Mouse (Mus musculus) frontal cortex, postnatal 14 days (tissue): Measurements from ENCODE around the gene Btg4.

Source experiments
- DNase-seq, 2 experiments: peaks; one replicate each; pipeline ENCODE4 v3.0.0; 2022; ENCODE audit warnings: low spot score in 2 of 2

The Btg4 gene

GRCm38 (mm10) chr9:51060601-51061000 is at the start of gene Btg4:
Btg4 (plus strand) TSS chr9:51060901.
- DNase-seq, result no peak

DNA sequence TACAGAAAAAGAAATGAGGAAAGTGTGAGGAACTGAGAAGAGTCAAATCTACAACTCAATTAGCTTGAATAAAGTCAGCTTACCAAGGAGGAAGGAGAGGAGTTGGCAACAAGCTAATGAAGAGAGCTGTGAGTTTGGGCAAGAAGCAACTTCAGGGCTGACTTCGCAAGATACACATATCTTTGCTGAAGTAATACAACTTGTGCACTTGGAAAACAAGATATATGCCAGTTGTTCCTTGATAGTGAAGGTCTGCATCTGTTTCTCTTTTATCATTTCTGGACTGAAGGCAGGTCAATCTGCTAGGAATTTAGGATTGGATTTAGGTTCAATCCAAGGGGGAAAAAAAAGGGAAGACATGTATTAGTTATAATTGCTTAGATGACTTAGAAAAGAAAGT is 47.1 kb upstream of the Btg4 start:
- DNase-seq, result no peak

DNA sequence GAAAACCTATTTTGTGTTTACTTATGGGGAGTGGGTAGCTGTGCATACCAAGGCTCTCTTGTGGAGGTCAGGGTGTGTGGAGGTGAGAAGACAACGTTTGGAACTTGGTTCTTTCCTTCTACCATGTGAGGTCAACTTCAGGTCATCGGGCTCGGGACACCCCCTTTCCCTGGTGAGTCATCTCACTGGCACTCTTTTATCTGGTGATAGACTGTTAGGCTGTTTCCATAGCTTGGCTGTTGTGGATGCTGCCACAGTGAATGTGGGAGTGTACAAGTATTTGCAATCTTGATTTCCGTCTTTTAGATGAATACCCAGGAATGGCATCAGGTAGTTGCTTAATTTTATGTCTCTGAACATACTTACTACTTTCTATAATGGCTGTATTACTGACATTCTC is 45.0 kb upstream of the Btg4 start:
- DNase-seq, result no peak

DNA sequence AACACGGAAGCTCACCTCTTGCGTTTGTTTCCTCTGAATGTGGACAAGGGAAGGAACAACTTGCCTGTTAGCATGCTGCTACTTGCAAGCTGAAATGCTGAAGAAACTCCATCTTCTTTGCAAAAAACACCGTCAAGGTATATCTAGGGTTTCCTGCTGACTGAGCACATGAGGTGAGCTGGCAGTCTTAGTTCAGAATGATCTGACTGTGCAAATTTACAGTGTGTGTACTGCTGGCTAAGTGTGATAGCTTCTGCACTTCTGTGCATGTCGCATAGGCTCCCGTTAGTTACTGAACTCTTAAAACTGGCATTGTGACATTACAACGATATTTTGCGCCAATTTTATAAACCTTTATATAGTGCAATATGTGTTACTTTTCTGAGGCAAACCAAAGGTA is 41.0 kb upstream of the Btg4 start:
- DNase-seq, result no peak

DNA sequence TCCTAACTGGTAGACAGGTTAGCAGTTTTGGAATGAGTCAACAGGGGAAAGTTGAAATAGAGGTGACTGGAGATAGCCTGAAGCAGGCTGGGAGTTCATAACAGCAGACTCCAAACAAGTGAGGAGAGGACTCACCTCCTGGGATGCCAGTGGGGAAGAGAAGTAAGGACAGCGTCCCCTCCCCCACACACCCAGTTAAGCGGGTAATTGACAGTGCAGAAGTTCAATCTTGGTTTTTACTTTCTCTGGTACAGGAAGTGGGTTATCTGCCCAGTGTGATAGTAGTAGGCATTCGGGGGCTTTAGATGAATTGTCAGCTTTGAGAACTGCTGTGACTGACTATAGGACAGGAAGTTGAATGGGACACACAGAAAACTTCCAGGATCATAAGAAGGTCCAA is 40.4 kb upstream of the Btg4 start:
- DNase-seq, result no peak

GRCm38 (mm10) chr9:51021123-51021795 is 39.4 kb upstream of the Btg4 start:
- DNase-seq, result no peak

- no peak for DNase-seq
Observed at GRCm38 (mm10) chr9:51026952-51027351, 33.7 kb upstream of the Btg4 start.

GRCm38 (mm10) chr9:51030147-51030546 is 30.6 kb upstream of the Btg4 start:
- no peak for DNase-seq

DNA sequence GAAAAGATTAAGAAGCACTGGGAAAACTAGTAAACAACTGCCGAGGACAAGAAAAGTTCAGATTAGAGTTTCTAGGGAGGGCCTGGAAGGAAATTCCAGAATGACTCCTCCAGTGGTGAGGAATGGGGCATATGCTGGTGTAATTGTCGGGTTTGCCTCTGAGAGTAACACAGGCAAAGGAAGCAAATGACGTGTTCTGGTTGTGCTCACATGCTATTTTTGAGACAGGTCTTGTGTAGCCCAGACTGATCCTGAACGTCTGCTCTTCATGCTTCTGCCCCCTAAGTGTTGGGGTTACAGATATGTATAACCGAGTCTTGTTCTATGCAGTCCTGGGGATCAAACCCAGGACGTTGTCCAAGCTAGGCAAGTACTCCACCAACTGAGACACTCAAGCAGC is 29.1 kb upstream of the Btg4 start:
- no peak for DNase-seq

GRCm38 (mm10) chr9:51032291-51032690 is 28.4 kb upstream of the Btg4 start:
- DNase-seq, result no peak

DNA sequence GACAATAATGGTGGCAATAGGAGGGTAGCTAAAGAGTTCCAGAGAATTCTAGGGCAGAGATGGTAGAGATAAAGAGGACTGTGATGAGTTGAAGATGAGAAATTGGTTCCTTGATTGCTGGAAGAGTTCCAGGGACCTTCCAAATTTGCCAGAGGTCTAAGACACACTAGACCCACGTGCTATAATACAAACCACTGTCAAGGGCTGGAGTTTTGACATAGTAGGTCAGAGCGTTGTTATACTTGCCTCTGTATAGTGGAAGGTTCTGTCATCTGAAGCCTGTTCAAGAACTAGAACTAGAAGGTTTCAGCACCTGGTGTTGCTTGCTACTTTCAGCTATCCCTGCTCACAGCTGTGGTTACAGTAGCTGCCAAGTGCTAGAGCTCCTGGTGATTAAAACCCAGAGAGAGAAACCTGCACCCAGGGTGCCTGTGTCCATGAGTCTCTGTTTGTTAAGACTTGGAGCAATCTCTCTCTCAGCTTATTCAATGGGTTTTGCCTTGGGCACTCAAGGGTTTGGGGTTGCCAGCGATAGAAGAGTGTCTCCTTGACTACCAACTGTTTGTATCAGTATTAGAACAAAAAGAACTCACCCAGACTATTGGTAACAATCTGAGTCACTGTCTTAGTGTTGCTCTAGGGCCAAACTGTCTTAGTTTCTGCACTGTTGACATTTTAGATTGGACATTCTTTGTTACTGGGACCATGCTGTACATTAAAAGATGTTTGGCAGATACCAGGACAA is 27.7 kb upstream of the Btg4 start:
- DNase-seq, result no peak

- DNase-seq, result no peak
Observed at GRCm38 (mm10) chr9:51041491-51041980, 19.2 kb upstream of the Btg4 start.

DNA sequence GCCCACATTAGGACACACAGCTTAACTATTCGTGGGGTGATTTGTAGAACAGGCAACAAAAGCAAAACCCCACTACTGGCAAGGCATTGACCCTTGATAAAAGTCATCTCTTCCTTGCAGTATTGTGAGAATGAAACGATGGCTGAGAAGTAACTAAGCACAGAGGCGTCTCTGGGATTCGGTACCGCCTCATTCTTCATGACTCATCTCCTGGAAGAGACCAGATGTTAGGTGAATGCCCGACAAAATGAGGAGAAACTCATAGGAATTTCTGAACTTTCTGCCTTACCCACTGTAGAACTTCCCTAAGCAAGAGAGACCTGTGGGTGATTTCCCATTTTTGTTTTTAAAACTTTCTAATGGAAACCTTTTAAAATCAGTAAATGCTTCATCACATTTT is 18.6 kb upstream of the Btg4 start:
- DNase-seq, result no peak

GRCm38 (mm10) chr9:51052180-51052579 is 8.5 kb upstream of the Btg4 start:
- DNase-seq, result no peak

- no peak for DNase-seq
Observed at GRCm38 (mm10) chr9:51056360-51057324, 4.1 kb upstream of the Btg4 start.

DNA sequence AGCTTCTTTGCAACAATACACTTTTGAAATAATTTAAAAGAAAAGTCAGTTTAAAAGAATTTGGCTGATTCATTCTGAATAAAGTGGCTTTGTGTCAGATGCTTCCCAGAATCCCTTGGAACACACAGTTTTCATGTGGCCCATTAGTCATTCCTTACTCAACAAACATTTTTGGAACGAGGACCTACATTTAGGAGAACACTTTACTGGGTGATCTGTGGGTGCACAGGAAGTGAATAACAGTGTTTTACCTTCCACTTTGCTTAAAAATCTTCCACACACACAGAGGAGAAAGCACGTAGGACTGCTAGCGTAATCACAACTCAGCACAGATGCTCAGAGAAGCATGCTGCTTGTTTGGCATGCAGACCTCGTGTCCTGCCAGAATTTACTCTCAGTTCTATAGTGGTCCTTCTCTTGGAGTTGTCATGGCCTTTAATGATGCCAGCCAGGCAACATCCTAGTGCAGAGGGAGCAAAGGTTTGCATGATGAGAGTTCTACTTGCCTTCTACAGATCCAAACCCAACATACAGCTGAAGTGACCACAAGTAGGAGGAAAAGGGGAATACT is 1.7 kb upstream of the Btg4 start:
- DNase-seq, result no peak

- no peak for DNase-seq
Observed at GRCm38 (mm10) chr9:51068202-51068601, 7.5 kb downstream of the Btg4 start.

GRCm38 (mm10) chr9:51070801-51071200 is 10.1 kb downstream of the Btg4 start:
- DNase-seq, result no peak

GRCm38 (mm10) chr9:51075780-51076179 is 15.1 kb downstream of the Btg4 start:
- DNase-seq, result no peak

DNA sequence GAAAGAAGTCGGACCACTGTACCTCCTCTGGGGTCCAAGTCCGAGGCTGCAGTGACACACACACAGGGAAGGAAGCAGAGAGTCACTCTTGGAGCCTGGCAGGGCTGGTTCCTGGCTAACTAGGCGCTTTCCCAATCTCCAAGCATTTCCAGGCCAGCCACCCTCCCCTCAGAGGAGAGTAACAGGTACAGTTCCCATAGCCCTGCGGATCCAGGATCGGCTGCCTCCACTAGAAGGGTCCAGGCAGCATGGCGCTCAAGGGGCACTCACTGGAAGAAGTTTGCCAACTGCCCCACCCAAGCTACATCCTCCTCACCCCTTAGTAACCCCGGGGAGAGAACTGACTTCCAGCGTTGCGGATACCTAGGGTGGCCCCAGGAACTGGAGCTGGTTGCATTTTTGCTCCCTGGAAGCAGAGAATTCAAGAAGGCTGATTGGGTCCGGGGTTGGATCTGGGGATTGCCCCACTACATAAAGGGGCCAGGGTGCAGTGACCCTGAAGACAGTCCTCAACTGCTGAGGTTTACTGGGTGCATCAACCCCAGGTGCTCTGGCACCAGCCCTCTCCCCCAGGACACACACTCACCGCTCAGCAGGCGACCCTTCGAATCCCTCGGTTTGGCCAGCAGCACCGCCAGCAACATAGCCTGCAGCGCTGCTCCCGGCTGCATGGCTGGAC is 15.7 kb downstream of the Btg4 start:
- no peak for DNase-seq

- DNase-seq, result peak; percentile 53 to 60
Observed at GRCm38 (mm10) chr9:51076979-51077315, 16.2 kb downstream of the Btg4 start, which contains the start of gene Layn. Layn (minus strand) TSS chr9:51077094.
